Mouse (Mus musculus) layer of hippocampus, adult 6 months (tissue): ENCODE measurements around the gene Gm28919. TPM values are rescaled to one million over a fixed set of nuclear protein-coding genes. Genes with fewer than 3 reads are reported as not detected.

Experiments
- long read RNA-seq, 2 experiments: library from polyadenylated mRNA; unstranded; transcript quantifications; one replicate each; pipeline ENCODE4 v2.0.0; 2019 to 2020
- polyA plus RNA-seq: library from polyadenylated mRNA; unstranded; fragments of <200 nt; fragmentation: Nextera tagmentation; gene quantifications from 2 replicates; pipeline ENCODE4 v1.2.3, GENCODE M21; 2021

Gm28919 gene
- polyA plus RNA-seq, result not detected in 2 replicates
- long read RNA-seq, experiment 1, result 0 reads
- long read RNA-seq, experiment 2, result 0 reads

DNA sequence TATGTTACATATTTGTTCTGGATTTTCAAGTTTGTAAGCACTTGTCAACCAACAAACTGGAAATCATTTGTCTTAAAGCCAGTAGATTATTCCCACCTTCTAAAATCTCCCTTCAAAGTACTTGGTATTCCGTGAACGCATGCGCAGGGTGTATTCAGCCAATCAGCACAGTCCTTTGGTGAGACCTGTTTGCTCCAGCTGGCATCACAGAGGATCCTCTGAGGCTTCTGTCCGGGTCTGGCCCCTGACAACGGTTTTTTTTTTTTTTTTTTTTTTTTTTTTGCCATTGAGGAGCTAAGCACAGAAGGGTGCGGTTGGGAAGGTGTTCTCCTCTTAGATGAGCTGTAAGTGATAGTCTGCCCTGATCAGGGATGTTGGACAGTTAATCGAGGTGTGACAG, at the start of gene Gm28919:
Gm28919 (plus strand) TSS at position 301 of the 400 bp plus-strand sequence.

Other genes starting within 250 kb of the Gm28919 start
- gene Gm21719, start 99.3 kb downstream of the Gm28919 start, polyA plus RNA-seq, result not detected in 2 replicates